Mouse (Mus musculus): ENCODE measurements around the gene Rfc1.

The Rfc1 gene

GRCm38 (mm10) chr5:65335298-65336074 lies at the start of gene Rfc1:
TSS of gene Rfc1 (minus strand) at chr5:65335670.
- DNase-seq (ENCODE audit: low spot score) = peak; percentile 75

- no peak for DNase-seq (ENCODE audit: low spot score)
These were observed 39.3 kb upstream of the Rfc1 start for GRCm38 (mm10) chr5:65374746-65375145.

- no peak for DNase-seq (ENCODE audit: low spot score)
These were observed 36.1 kb upstream of the Rfc1 start for GRCm38 (mm10) chr5:65371551-65371950.

- no peak for DNase-seq (ENCODE audit: low spot score)
These were observed 32.4 kb upstream of the Rfc1 start for GRCm38 (mm10) chr5:65367837-65368236.

GRCm38 (mm10) chr5:65357771-65358170 lies 22.3 kb upstream of the Rfc1 start:
- DNase-seq (ENCODE audit: low spot score) = no peak

GRCm38 (mm10) chr5:65356851-65357250 lies 21.4 kb upstream of the Rfc1 start:
- no peak for DNase-seq (ENCODE audit: low spot score)

GRCm38 (mm10) chr5:65354985-65355384 lies 19.5 kb upstream of the Rfc1 start:
- DNase-seq (ENCODE audit: low spot score) = no peak

- DNase-seq (ENCODE audit: low spot score) = no peak
These were observed 18.6 kb upstream of the Rfc1 start for GRCm38 (mm10) chr5:65354097-65354496.

GRCm38 (mm10) chr5:65350508-65350907 lies 15.0 kb upstream of the Rfc1 start:
- DNase-seq (ENCODE audit: low spot score) = no peak

- no peak for DNase-seq (ENCODE audit: low spot score)
These were observed 12.7 kb upstream of the Rfc1 start, which contains the start of gene Klb for GRCm38 (mm10) chr5:65348168-65348567. TSS of gene Klb (plus strand) at chr5:65348314.

- DNase-seq (ENCODE audit: low spot score) = no peak
These were observed 4.7 kb upstream of the Rfc1 start for GRCm38 (mm10) chr5:65340167-65340566.

- DNase-seq (ENCODE audit: low spot score) = no peak
These were observed 2.9 kb upstream of the Rfc1 start for GRCm38 (mm10) chr5:65338394-65338793.

- no peak for DNase-seq (ENCODE audit: low spot score)
These were observed 545 bp upstream of the Rfc1 start for GRCm38 (mm10) chr5:65336075-65336355.

GRCm38 (mm10) chr5:65334788-65335187 lies 682 bp downstream of the Rfc1 start:
- DNase-seq (ENCODE audit: low spot score) = no peak

- DNase-seq (ENCODE audit: low spot score) = no peak
These were observed 5.5 kb downstream of the Rfc1 start for GRCm38 (mm10) chr5:65329971-65330370.

- no peak for DNase-seq (ENCODE audit: low spot score)
These were observed 9.3 kb downstream of the Rfc1 start for GRCm38 (mm10) chr5:65326212-65326611.

- no peak for DNase-seq (ENCODE audit: low spot score)
These were observed 10.6 kb downstream of the Rfc1 start for GRCm38 (mm10) chr5:65324758-65325355.

GRCm38 (mm10) chr5:65324271-65324670 lies 11.2 kb downstream of the Rfc1 start:
- no peak for DNase-seq (ENCODE audit: low spot score)

- DNase-seq (ENCODE audit: low spot score) = no peak
These were observed 13.3 kb downstream of the Rfc1 start for GRCm38 (mm10) chr5:65322165-65322564.

GRCm38 (mm10) chr5:65319176-65319575 lies 16.3 kb downstream of the Rfc1 start:
- DNase-seq (ENCODE audit: low spot score) = no peak

- no peak for DNase-seq (ENCODE audit: low spot score)
These were observed 26.6 kb downstream of the Rfc1 start for GRCm38 (mm10) chr5:65308866-65309265.

GRCm38 (mm10) chr5:65308208-65308607 lies 27.3 kb downstream of the Rfc1 start:
- DNase-seq (ENCODE audit: low spot score) = no peak

- DNase-seq (ENCODE audit: low spot score) = no peak
These were observed 30.0 kb downstream of the Rfc1 start for GRCm38 (mm10) chr5:65305516-65305915.

GRCm38 (mm10) chr5:65300121-65300520 lies 35.3 kb downstream of the Rfc1 start:
- DNase-seq (ENCODE audit: low spot score) = no peak
